Mouse (Mus musculus): ENCODE data around the gene Serpini1.

- TF ChIP-seq CTCF (IDR thresholded peaks at IDR 0.05; ENCODE audit: borderline replicate concordance, insufficient read depth, low read depth, low read length) = no peak
- TF ChIP-seq POLR2A (IDR thresholded peaks at IDR 0.05; ENCODE audit: borderline replicate concordance, insufficient read depth, low read length) = peak; percentile 50; the same call in 1 of the 2 replicates
These were observed 554 bp upstream of the Serpini1 start, which contains the start of gene Pdcd10 for GRCm38 (mm10) chr3:75556695-75557291.

Measured in cerebellum, adult 2 months (tissue).